Mouse (Mus musculus) forebrain, embryonic 14.5 days (tissue): ENCODE measurements around the gene Pigl. TPM values are rescaled to one million over a fixed set of nuclear protein-coding genes. Genes with fewer than 3 reads are reported as not detected.

ENCODE experiments used
- ATAC-seq: fragments of 200-750 bp; cut with Nextera tagmentation; 2 replicates; pipeline ENCODE4 v1.8.0; 2017; ENCODE audit warnings: mild to moderate bottlenecking, moderate library complexity
- DNase-seq: peaks from one replicate; pipeline ENCODE4 v3.0.0-alpha.2; 2015; ENCODE audit warnings: low spot score
- H3K27ac ChIP-seq: fragments of 300-500 bp; sonication (generic); 2 replicates; pipeline ENCODE4 v1.5.1; 2014; ENCODE audit warnings: low read depth, mild to moderate bottlenecking, control low read depth, low read length, moderate library complexity
- H3K27me3 ChIP-seq: fragments of 300-500 bp; sonication (generic); replicated peaks from 2 replicates; pipeline ENCODE4 v1.6.1; 2014; ENCODE audit warnings: low read length, control low read depth, mixed read lengths; ENCODE audit not compliant: control insufficient read depth, insufficient read depth
- H3K36me3 ChIP-seq: fragments of 300-500 bp; sonication (generic); 2 replicates; pipeline ENCODE4 v1.6.1; 2014; ENCODE audit warnings: low read length, control low read depth; ENCODE audit not compliant: control insufficient read depth, insufficient read depth
- H3K4me1 ChIP-seq: fragments of 300-500 bp; sonication (generic); 2 replicates; pipeline ENCODE4 v1.6.1; 2014; ENCODE audit warnings: antibody characterized with exemption, low read length, control low read depth; ENCODE audit not compliant: control insufficient read depth, insufficient read depth
- H3K4me2 ChIP-seq: fragments of 300-500 bp; sonication (generic); 2 replicates; pipeline ENCODE4 v1.6.1; 2014; ENCODE audit warnings: mild to moderate bottlenecking, control low read depth, low read length
- H3K4me3 ChIP-seq: fragments of 300-500 bp; sonication (generic); 2 replicates; pipeline ENCODE4 v1.5.1; 2014; ENCODE audit warnings: low read depth, low read length, control low read depth
- H3K9ac ChIP-seq: fragments of 300-500 bp; sonication (generic); 2 replicates; pipeline ENCODE4 v1.6.1; 2014; ENCODE audit warnings: mild to moderate bottlenecking, low read length, control low read depth, moderate library complexity
- H3K9me3 ChIP-seq: fragments of 300-500 bp; sonication (generic); replicated peaks from 2 replicates; pipeline ENCODE4 v1.6.1; 2016; ENCODE audit warnings: low read length, control low read depth, mixed read lengths; ENCODE audit not compliant: control insufficient read depth
- WGBS: fragments of 180-500 bp; shearing (Covaris S2); extraction: QIAGEN DNeasy Blood & Tissue Kit; methylation state at CpG from one replicate; pipeline ENCODE4 v1.1.7; 2014; 5-methylcytosine and 5-hydroxymethylcytosine counted together
- polyA plus RNA-seq: library from polyadenylated mRNA; unstranded; fragments of >200 nt; fragmentation: Nextera tagmentation; extraction: Ambion mirVana; gene quantifications from 2 replicates; pipeline ENCODE4 v1.2.1, GENCODE M21; 2014

Gene Pigl
- polyA plus RNA-seq, 1 experiment from 2014 or later = 5.7 TPM

GRCm38 (mm10) chr11:62541581-62541980 is 83.3 kb downstream of the Pigl start:
- Histone ChIP-seq H3K27ac (no peak overlapping the region), H3K4me1 (0 out of 2 replicates have a peak, but pooled peaks cover 7% of the 10 kb centered on the region), H3K9me3 (no peaks in the 10 kb centered on the region), H3K4me3 (no peak overlapping the region), H3K27me3 (no peaks in the 10 kb centered on the region), H3K9ac (no peak overlapping the region), H3K36me3 (no peaks in the 10 kb centered on the region), H3K4me2 (no peak overlapping the region)
- no peak for DNase-seq
- 89% methylated on average over 8 of the region's 8 CpGs for WGBS
- no peak for ATAC-seq

GRCm38 (mm10) chr11:62543991-62544390 is 85.7 kb downstream of the Pigl start:
- Histone ChIP-seq H3K4me3 (no peak overlapping the region), H3K36me3 (no peaks in the 10 kb centered on the region), H3K4me2 (no peak overlapping the region), H3K27ac (no peak overlapping the region), H3K9me3 (no peaks in the 10 kb centered on the region), H3K4me1 (no peaks in the 10 kb centered on the region), H3K27me3 (no peaks in the 10 kb centered on the region), H3K9ac (no peak overlapping the region)
- ATAC-seq (no peak), DNase-seq (no peak)
- WGBS = 91% methylated on average over 3 of the region's 3 CpGs

- WGBS = 19% methylated on average over 5 of the region's 5 CpGs
- H3K9ac ChIP-seq = peak overlapping the region; percentile 84
- DNase-seq = peak; percentile 72
These were observed 91.5 kb downstream of the Pigl start for GRCm38 (mm10) chr11:62549782-62550181.

DNA sequence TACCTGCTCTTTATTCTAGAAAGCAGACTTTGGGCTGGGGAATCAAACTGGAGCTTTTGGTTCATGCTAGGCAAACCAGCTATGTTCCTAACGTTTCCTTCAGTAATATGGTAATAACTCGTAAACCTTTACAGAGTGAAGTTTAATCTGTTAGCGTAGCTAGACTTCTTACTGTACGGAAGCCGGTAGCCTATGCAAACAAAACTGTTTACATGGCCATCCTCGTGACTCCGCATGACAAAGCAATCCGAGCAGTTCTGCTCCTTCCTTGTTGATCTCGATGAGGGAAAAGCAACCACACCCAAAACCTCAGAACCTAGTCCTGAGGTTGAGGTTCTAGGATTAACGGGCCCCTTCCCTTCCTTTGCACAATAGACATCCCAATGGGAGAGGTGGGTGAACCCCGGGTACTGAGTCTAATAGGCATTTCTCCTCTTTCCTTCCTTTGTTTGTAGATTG is 92.0 kb downstream of the Pigl start:
- Histone ChIP-seq H3K27ac (peak overlapping the region; percentile 95), H3K9ac (peak overlapping the region; percentile 84), H3K36me3 (peaks cover 24% of the 10 kb centered on the region), H3K27me3 (no peaks in the 10 kb centered on the region), H3K4me1 (peaks cover 22% of the 10 kb centered on the region), H3K9me3 (no peaks in the 10 kb centered on the region), H3K4me3 (peak overlapping the region; percentile 46), H3K4me2 (peak overlapping the region; percentile 75)
- DNase-seq (peak; percentile 70), ATAC-seq (peak; percentile 25)
- WGBS = 5% methylated on average over 11 of the region's 11 CpGs

More at GRCm38 (mm10) chr11:62549782-62550181, 91.5 kb downstream of the Pigl start:
- H3K27ac ChIP-seq = peak overlapping the region; percentile 95
- H3K9me3 ChIP-seq = no peaks in the 10 kb centered on the region
- no peak for ATAC-seq
- peak overlapping the region; percentile 75 for H3K4me2 ChIP-seq
- peaks cover 19% of the 10 kb centered on the region for H3K36me3 ChIP-seq
- peaks cover 18% of the 10 kb centered on the region for H3K4me1 ChIP-seq
- peak overlapping the region; percentile 46 for H3K4me3 ChIP-seq
- H3K27me3 ChIP-seq = no peaks in the 10 kb centered on the region

DNA sequence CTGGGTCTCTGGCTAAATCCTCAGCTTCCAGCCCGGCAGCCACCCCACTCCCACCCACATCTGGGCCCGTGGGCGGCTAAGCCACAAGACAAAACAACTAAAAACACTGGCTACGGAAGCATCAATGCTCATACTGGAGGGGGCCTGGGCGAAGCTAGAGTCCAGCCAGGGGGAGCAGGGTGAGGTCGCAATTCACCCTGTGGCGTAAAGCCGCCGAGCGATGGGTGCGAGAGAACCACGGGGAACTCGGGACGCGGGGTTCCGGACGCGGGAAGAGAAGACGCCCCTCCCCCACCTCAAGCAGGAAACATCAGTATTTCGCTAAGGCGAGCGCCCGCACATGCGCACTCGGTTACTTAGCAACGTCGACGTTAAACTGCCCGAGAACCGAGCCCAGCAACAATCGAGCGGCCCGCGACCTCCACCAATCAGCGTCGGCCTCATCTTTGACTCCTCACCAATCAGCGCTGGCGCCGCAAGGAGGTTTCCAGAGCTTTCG is 92.5 kb downstream of the Pigl start, which contains the start of gene Ubb:
Ubb (plus strand) TSS at position 445 of the 499 bp plus-strand sequence.
- DNase-seq = peak; percentile 100
- WGBS = under 1% methylated on average over 38 of the region's 40 CpGs

GRCm38 (mm10) chr11:62551226-62552119 is 93.2 kb downstream of the Pigl start:
- H3K4me3 ChIP-seq = peak overlapping the region; percentile 46
- DNase-seq (peak; percentile 95), ATAC-seq (peak; percentile 87)
- peaks cover 31% of the 10 kb centered on the region for H3K36me3 ChIP-seq
- peak overlapping the region; percentile 88 for H3K27ac ChIP-seq
- peak overlapping the region; percentile 53 for H3K4me2 ChIP-seq
- H3K9ac ChIP-seq = peak overlapping the region; percentile 85
- under 1% methylated on average over 58 of the region's 58 CpGs for WGBS
- H3K9me3 ChIP-seq = no peaks in the 10 kb centered on the region
- H3K27me3 ChIP-seq = no peaks in the 10 kb centered on the region
- peaks cover 26% of the 10 kb centered on the region for H3K4me1 ChIP-seq

More for the DNA sequence above, 92.5 kb downstream of the Pigl start, which contains the start of gene Ubb:
- Histone ChIP-seq H3K4me3 (peak within 1 kb of the TSS; percentile 46), H3K4me2 (peak within 1 kb of the TSS; percentile 75), H3K9me3 (no peaks in the 10 kb centered on the region), H3K36me3 (peaks cover 29% of the 10 kb centered on the region), H3K27ac (peak within 1 kb of the TSS; percentile 95), H3K9ac (peak within 1 kb of the TSS; percentile 85), H3K4me1 (peaks cover 26% of the 10 kb centered on the region), H3K27me3 (no peaks in the 10 kb centered on the region)
- peak; percentile 97 for ATAC-seq

GRCm38 (mm10) chr11:62553186-62553585 is 94.9 kb downstream of the Pigl start:
- Histone ChIP-seq H3K4me1 (peaks cover 26% of the 10 kb centered on the region), H3K27ac (no peak overlapping the region), H3K4me2 (peak overlapping the region; percentile 89), H3K27me3 (no peaks in the 10 kb centered on the region), H3K9me3 (no peaks in the 10 kb centered on the region), H3K9ac (peak overlapping the region; percentile 50), H3K36me3 (peaks cover 31% of the 10 kb centered on the region), H3K4me3 (peak overlapping the region; percentile 50)
- 37% methylated on average over 1 of the region's 1 CpGs for WGBS
- DNase-seq (no peak), ATAC-seq (no peak)

DNA sequence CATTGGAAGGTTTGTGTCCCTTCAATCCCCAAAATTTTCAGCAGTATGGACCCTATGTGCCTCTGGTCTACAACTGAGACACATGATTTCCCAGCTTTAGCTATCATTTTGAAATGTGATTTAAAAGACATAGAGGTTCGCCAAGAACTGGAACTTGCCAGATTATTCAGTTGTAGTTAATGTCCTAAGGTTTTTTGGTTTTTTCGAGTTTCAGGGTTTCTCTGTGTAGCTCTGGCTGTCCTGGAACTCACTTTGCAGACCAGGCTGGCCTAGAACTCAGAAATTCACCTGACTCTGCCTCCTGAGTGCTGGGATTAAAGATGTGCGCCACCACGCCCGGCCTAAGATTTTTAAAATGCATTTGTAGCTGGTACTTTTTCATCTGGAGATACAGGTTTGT is 95.4 kb downstream of the Pigl start:
- peak overlapping the region; percentile 50 for H3K9ac ChIP-seq
- H3K9me3 ChIP-seq = no peaks in the 10 kb centered on the region
- no peak overlapping the region for H3K27ac ChIP-seq
- 86% methylated on average over 5 of the region's 5 CpGs for WGBS
- peaks cover 26% of the 10 kb centered on the region for H3K4me1 ChIP-seq
- DNase-seq = no peak
- no peaks in the 10 kb centered on the region for H3K27me3 ChIP-seq
- H3K4me2 ChIP-seq = peak overlapping the region; percentile 89
- H3K36me3 ChIP-seq = peaks cover 31% of the 10 kb centered on the region
- H3K4me3 ChIP-seq = peak overlapping the region; percentile 50
- no peak for ATAC-seq
